Mouse (Mus musculus): ENCODE data around the gene Uck1.

DNA sequence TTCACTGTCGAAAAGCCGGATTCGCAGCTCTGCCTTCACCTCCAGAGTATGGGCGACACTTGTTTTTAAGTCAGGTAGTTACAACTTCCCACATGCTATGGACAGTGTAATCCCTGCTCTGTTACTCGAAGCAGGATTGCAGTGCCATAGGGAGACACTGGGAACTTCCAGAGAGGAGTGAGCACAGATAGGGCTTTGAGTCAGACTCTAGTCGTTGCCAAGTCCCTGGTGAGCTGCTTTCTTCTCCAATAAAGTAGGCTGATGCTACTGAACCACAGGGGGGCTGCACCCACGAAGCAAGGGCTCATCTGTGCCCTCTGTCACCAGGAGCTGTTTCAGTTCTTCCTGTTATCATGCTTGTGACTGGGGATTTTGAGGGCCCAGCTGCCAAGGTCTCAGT, 38.4 kb downstream of the Uck1 start:
- TF ChIP-seq GATA1 (IDR thresholded peaks at IDR 0.05; ENCODE audit: borderline replicate concordance, low read length) (no peak), FLI1 (IDR thresholded peaks at IDR 0.05; ENCODE audit: low read length) (no peak)

Measured in megakaryocyte, embryonic 14.5 days (primary cell).